Mouse (Mus musculus): ENCODE data around the gene Krr1. TPM values are rescaled to one million over a fixed set of nuclear protein-coding genes. Genes with fewer than 3 reads are reported as not detected.

Gene Krr1
- total and polyA plus RNA-seq, 3 experiments = 66.3 to 84.9 (median 67.2) TPM

- no peaks in the 10 kb centered on the region for H3K9me3 ChIP-seq (replicated peaks; ENCODE audit: insufficient read depth, low read length)
- H3K4me3 ChIP-seq (ENCODE audit: control insufficient read depth in 1 of 2, insufficient read depth in 1 of 2, low read depth in 2 of 2, low read length in 2 of 2) = no peak overlapping the region
- no peaks in the 10 kb centered on the region for H3K27me3 ChIP-seq (ENCODE audit: control insufficient read depth in 1 of 2, insufficient read depth in 2 of 2, low read length in 2 of 2)
- no peak for TF ChIP-seq CHD2 (IDR thresholded peaks at IDR 0.05; ENCODE audit: low read length)
- TF ChIP-seq ZNF384 (IDR thresholded peaks at IDR 0.05; ENCODE audit: low read depth, low read length) = no peak
- no peak for TF ChIP-seq USF1 (IDR thresholded peaks at IDR 0.05; ENCODE audit: low read depth, low read length)
- TF ChIP-seq RCOR1 (IDR thresholded peaks at IDR 0.05; ENCODE audit: low read depth, low read length) = no peak
- TF ChIP-seq ZKSCAN1 (IDR thresholded peaks at IDR 0.05; ENCODE audit: low read depth, low read length) = no peak
- TF ChIP-seq ELF1 (IDR thresholded peaks at IDR 0.05; ENCODE audit: low read depth, low read length) = no peak
- TF ChIP-seq HCFC1 (IDR thresholded peaks at IDR 0.05; ENCODE audit: low read depth, low read length) = no peak
- TF ChIP-seq RAD21 (IDR thresholded peaks at IDR 0.05; ENCODE audit: low read depth, low read length) = no peak
- TF ChIP-seq ZC3H11A (IDR thresholded peaks at IDR 0.05; ENCODE audit: low read depth, low read length) = no peak
- TF ChIP-seq SMC3 (IDR thresholded peaks at IDR 0.05; ENCODE audit: low read depth, low read length) = no peak
- no peak for TF ChIP-seq SIN3A (IDR thresholded peaks at IDR 0.05; ENCODE audit: low read length)
- TF ChIP-seq UBTF (IDR thresholded peaks at IDR 0.05; ENCODE audit: borderline replicate concordance, insufficient read depth, low read depth, low read length) = no peak
- H3K9ac ChIP-seq (ENCODE audit: control insufficient read depth, low read depth, low read length, poor library complexity, severe bottlenecking) = no peak overlapping the region
- H3K4me1 ChIP-seq (ENCODE audit: control insufficient read depth in 1 of 2, insufficient read depth in 2 of 2, low read length in 2 of 2) = no peaks in the 10 kb centered on the region
- no peak overlapping the region for H3K27ac ChIP-seq (ENCODE audit: control insufficient read depth, low read depth, low read length)
- no peak for DNase-seq (ENCODE audit: low read depth, low spot score)
- H3K36me3 ChIP-seq (ENCODE audit: control insufficient read depth in 1 of 2, insufficient read depth in 2 of 2, low read length in 2 of 2) = peaks cover 0 to 29% of the 10 kb centered on the region in 2 experiments; a peak in 2 of 4 replicates
- no peaks in the 10 kb centered on the region for H3K79me2 ChIP-seq (ENCODE audit: control insufficient read depth, insufficient read depth, low read length, poor library complexity)
Observed at GRCm38 (mm10) chr10:111983070-111983469, 10.6 kb downstream of the Krr1 start.

- H3K27me3 ChIP-seq (ENCODE audit: control insufficient read depth in 1 of 2, insufficient read depth in 2 of 2, low read length in 2 of 2) = no peaks in the 10 kb centered on the region
- no peaks in the 10 kb centered on the region for H3K79me2 ChIP-seq (ENCODE audit: control insufficient read depth, insufficient read depth, low read length, poor library complexity)
- no peaks in the 10 kb centered on the region for H3K9me3 ChIP-seq (replicated peaks; ENCODE audit: insufficient read depth, low read length)
- no peak overlapping the region for H3K27ac ChIP-seq (ENCODE audit: control insufficient read depth, low read depth, low read length)
- TF ChIP-seq ZC3H11A (IDR thresholded peaks at IDR 0.05; ENCODE audit: low read depth, low read length) (no peak), HCFC1 (IDR thresholded peaks at IDR 0.05; ENCODE audit: low read depth, low read length) (no peak), POLR2AphosphoS5 (IDR thresholded peaks at IDR 0.05; ENCODE audit: borderline replicate concordance, low read depth, low read length) (no peak), BHLHE40 (IDR thresholded peaks at IDR 0.05; ENCODE audit: borderline replicate concordance, low read depth, low read length) (no peak), NELFE (IDR thresholded peaks at IDR 0.05; ENCODE audit: low read depth, low read length) (no peak), MAX (IDR thresholded peaks at IDR 0.05; ENCODE audit: low read length) (no peak), ETS1 (IDR thresholded peaks at IDR 0.05; ENCODE audit: low read depth, low read length) (no peak), TAL1 (IDR thresholded peaks at IDR 0.05; ENCODE audit: low read length) (no peak), NRF1 (IDR thresholded peaks at IDR 0.05; ENCODE audit: insufficient read depth, low read depth, low read length, poor library complexity, severe bottlenecking) (no peak), MAFK (IDR thresholded peaks at IDR 0.05; ENCODE audit: borderline replicate concordance, low read depth, low read length) (no peak), MAZ (IDR thresholded peaks at IDR 0.05; ENCODE audit: low read depth, low read length) (no peak), RAD21 (IDR thresholded peaks at IDR 0.05; ENCODE audit: low read depth, low read length) (no peak), UBTF (IDR thresholded peaks at IDR 0.05; ENCODE audit: borderline replicate concordance, insufficient read depth, low read depth, low read length) (no peak), SMC3 (IDR thresholded peaks at IDR 0.05; ENCODE audit: low read depth, low read length) (no peak)
- no peak for DNase-seq (ENCODE audit: low read depth, low spot score)
- no peak overlapping the region for H3K9ac ChIP-seq (ENCODE audit: control insufficient read depth, low read depth, low read length, poor library complexity, severe bottlenecking)
- H3K4me1 ChIP-seq (ENCODE audit: control insufficient read depth in 1 of 2, insufficient read depth in 2 of 2, low read length in 2 of 2) = no peaks in the 10 kb centered on the region
- H3K4me3 ChIP-seq (ENCODE audit: control insufficient read depth in 1 of 2, insufficient read depth in 1 of 2, low read depth in 2 of 2, low read length in 2 of 2) = no peak overlapping the region
- H3K36me3 ChIP-seq (ENCODE audit: control insufficient read depth in 1 of 2, insufficient read depth in 2 of 2, low read length in 2 of 2) = peaks cover 0 to 21% of the 10 kb centered on the region in 2 experiments; a peak in 2 of 4 replicates
Observed at GRCm38 (mm10) chr10:111986453-111986852, 14.0 kb downstream of the Krr1 start.
